Mouse (Mus musculus): ENCODE measurements around the gene Mrln. TPM values are rescaled to one million over a fixed set of nuclear protein-coding genes. Genes with fewer than 3 reads are reported as not detected.

The Mrln gene
- 0.38 and 0.93 TPM in 2 replicates for polyA plus RNA-seq (2015; fragmentation: Nextera tagmentation; extraction: Ambion mirVana)

DNA sequence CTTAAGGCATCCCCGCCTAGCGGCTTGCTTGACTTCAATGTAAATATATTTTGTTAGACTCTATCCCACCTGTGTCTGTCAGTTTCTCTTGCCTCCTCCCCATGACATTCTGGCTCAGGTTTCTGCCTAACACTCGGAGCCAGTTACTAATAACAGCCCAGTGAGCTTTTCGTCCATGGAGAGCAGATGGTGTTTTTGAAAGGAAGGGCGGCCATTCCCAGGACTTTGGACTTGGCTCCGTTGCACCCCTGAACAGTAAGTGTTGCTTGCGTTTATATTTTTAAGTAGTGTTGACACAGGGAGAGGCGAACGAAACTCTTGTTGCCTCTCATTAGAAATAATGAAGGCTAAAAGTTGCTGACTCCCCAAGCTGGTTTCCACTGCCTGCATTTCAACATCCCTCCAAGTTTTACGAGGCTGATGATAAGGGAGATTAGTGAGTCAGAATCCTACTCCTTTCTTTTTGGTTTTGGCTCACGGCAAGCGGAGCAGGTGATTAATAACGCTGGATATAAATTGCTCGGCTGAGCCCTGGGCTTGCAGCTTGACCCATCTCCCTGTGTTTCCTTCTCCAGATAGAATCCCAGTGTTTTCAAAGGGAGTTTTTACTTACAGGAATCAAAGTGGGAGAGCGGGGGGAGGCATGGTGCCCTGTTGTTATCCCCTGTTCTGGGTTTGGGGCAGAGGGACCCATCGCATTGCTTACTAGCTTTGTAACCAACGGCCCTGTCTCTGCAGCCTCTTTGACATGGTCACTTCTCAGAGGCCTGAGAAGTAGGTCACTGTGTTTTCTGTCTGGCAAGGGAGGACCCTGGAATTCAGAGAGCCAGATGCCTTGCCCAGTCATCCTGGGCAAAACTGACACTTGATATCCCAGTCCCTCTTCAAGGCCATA is at the start of gene Mrln:
Gene Mrln, plus strand, starts transcription at position 160 of the 895 bp plus-strand sequence.
- Histone ChIP-seq H3K9me3 (replicated peaks) (no peaks in the 10 kb centered on the region), H3K27ac (no peak within 1 kb of the TSS), H3K4me3 (replicated peaks) (no peak within 1 kb of the TSS), H3K4me2 (no peak within 1 kb of the TSS), H3K9ac (no peak within 1 kb of the TSS), H3K4me1 (replicated peaks) (no peaks in the 10 kb centered on the region), H3K27me3 (no peaks in the 10 kb centered on the region), H3K36me3 (no peaks in the 10 kb centered on the region)
- ATAC-seq (ENCODE audit: low read depth) (no peak), DNase-seq (no peak)
- WGBS (ENCODE audit: insufficient replicate concordance) = 66% methylated on average over 17 of the region's 17 CpGs

DNA sequence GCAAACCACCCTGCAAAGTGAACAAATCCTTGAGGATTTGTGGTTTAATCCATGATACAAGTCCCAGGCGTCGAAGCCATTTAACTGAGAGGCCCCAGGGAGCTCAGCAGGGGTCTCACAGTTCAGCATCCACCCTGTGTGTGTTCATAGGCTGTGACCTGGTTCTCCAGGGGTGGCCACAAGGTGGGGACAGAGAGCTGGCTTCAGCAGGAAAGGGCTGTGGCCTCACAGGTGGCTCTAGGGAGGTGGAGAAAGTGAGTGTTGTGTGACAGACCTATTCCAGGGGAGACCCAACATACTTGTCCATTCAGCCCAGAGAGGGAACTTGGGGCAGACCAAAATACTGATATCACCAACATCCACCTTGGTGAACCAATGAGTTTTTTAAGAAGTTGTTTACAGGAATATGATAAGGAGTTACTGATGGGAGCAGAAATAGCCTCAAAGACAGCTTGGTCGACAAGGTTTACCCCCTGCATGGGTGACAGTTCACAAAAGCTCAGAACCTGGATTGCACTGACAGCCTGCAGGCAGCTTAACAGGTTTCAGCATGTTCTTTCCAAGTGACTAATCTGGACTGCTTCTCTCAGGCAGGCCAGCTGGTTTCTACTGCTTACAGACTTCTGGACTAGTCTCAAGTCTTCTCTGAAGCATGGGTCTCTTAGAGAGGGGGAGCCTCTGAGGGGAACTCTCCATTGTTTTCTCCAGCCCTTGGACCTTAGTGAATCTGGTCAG is 47.9 kb upstream of the Mrln start:
- Histone ChIP-seq H3K27me3 (no peaks in the 10 kb centered on the region), H3K4me2 (no peak overlapping the region), H3K9me3 (replicated peaks) (no peaks in the 10 kb centered on the region), H3K36me3 (peaks cover 76% of the 10 kb centered on the region), H3K27ac (no peak overlapping the region), H3K4me3 (replicated peaks) (no peak overlapping the region), H3K4me1 (replicated peaks) (no peaks in the 10 kb centered on the region), H3K9ac (no peak overlapping the region)
- 64% methylated on average over 3 of the region's 3 CpGs for WGBS (ENCODE audit: insufficient replicate concordance)
- ATAC-seq (ENCODE audit: low read depth) = peak; percentile 23
- DNase-seq = peak; percentile 13

DNA sequence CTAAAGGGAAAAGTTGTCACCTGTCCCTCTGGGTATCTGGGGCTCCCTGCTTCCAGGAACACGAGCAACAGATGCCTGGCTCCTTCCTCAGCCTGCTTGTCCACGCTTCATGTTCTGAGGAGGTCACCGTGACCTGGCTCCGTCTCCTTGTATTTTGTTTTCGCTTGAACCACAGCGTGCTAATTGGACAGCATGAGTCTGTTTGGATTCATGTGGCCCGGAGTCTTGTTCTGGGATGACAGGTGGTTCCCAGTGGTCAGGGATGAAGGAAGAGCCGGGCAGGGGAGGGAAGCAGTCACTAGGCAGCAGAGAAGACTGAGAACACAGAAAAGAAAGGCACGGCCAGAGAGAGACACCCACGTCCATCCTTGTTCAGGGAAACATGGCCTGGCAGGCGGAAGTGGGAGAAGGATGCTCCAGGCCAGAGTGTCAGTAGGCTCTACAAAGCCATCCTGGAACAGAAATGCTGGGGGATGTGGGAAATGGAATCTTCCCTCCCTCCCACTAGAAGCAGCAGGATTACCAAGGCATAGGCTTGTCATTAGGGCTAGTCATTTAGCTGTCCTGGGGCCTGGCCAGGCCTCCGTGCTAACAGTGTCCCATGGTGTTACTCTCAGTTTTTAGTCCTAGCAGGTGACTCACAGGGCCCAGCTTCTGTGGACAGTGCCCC is 44.7 kb upstream of the Mrln start:
- ATAC-seq (ENCODE audit: low read depth) (no peak), DNase-seq (no peak)
- H3K4me1 ChIP-seq (replicated peaks) = no peaks in the 10 kb centered on the region
- H3K4me2 ChIP-seq = no peak overlapping the region
- no peak overlapping the region for H3K27ac ChIP-seq
- 84% methylated on average over 12 of the region's 12 CpGs for WGBS (ENCODE audit: insufficient replicate concordance)
- no peak overlapping the region for H3K9ac ChIP-seq
- no peaks in the 10 kb centered on the region for H3K9me3 ChIP-seq (replicated peaks)
- no peak overlapping the region for H3K4me3 ChIP-seq (replicated peaks)
- H3K36me3 ChIP-seq = peaks cover 63% of the 10 kb centered on the region
- H3K27me3 ChIP-seq = no peaks in the 10 kb centered on the region

GRCm38 (mm10) chr10:70160811-70161210 is 43.7 kb upstream of the Mrln start:
- no peak for DNase-seq
- no peak for ATAC-seq (ENCODE audit: low read depth)
- no peaks in the 10 kb centered on the region for H3K27me3 ChIP-seq
- H3K27ac ChIP-seq = no peak overlapping the region
- peaks cover 58% of the 10 kb centered on the region for H3K36me3 ChIP-seq
- no peak overlapping the region for H3K4me3 ChIP-seq (replicated peaks)
- 89% methylated on average over 12 of the region's 12 CpGs for WGBS (ENCODE audit: insufficient replicate concordance)
- no peaks in the 10 kb centered on the region for H3K4me1 ChIP-seq (replicated peaks)
- H3K9ac ChIP-seq = no peak overlapping the region
- no peaks in the 10 kb centered on the region for H3K9me3 ChIP-seq (replicated peaks)
- no peak overlapping the region for H3K4me2 ChIP-seq

- Histone ChIP-seq H3K27me3 (no peaks in the 10 kb centered on the region), H3K4me2 (no peak overlapping the region), H3K27ac (no peak overlapping the region), H3K4me3 (replicated peaks) (no peak overlapping the region), H3K36me3 (peaks cover 56% of the 10 kb centered on the region), H3K9ac (no peak overlapping the region), H3K4me1 (replicated peaks) (no peaks in the 10 kb centered on the region), H3K9me3 (replicated peaks) (no peaks in the 10 kb centered on the region)
- DNase-seq = no peak
- no peak for ATAC-seq (ENCODE audit: low read depth)
- WGBS (ENCODE audit: insufficient replicate concordance) = 87% methylated on average over 14 of the region's 14 CpGs
These were observed 43.0 kb upstream of the Mrln start for GRCm38 (mm10) chr10:70161504-70161903.

- Histone ChIP-seq H3K4me3 (replicated peaks) (no peak overlapping the region), H3K36me3 (peaks cover 55% of the 10 kb centered on the region), H3K9ac (no peak overlapping the region), H3K27ac (no peak overlapping the region), H3K4me2 (no peak overlapping the region), H3K27me3 (no peaks in the 10 kb centered on the region), H3K4me1 (replicated peaks) (no peaks in the 10 kb centered on the region), H3K9me3 (replicated peaks) (no peaks in the 10 kb centered on the region)
- no peak for ATAC-seq (ENCODE audit: low read depth)
- WGBS (ENCODE audit: insufficient replicate concordance) = 74% methylated on average over 5 of the region's 5 CpGs
- no peak for DNase-seq
These were observed 40.8 kb upstream of the Mrln start for GRCm38 (mm10) chr10:70163681-70164080.

DNA sequence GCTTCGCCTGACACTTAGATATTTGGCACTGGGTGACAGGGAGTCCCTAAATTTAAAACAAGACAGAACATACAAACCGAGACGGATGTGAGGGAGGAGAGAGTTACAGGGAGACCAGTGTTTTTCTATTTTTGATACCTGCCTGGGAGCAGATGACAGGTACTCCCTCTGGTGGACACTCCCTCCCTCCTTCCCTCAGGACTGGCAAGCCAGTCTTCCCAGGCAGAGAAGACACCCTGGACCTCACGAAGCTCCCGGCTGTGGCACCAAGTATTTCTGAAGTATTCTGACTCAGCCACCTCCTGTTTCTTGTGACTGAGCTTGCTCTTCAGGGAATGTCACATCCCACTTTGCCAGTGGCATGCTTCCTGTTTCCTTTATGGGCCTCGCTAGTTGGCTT is 38.6 kb upstream of the Mrln start:
- Histone ChIP-seq H3K4me2 (no peak overlapping the region), H3K36me3 (peaks cover 62% of the 10 kb centered on the region), H3K27ac (no peak overlapping the region), H3K9me3 (replicated peaks) (no peaks in the 10 kb centered on the region), H3K9ac (no peak overlapping the region), H3K4me3 (replicated peaks) (no peak overlapping the region), H3K27me3 (no peaks in the 10 kb centered on the region), H3K4me1 (replicated peaks) (no peaks in the 10 kb centered on the region)
- ATAC-seq (ENCODE audit: low read depth) = no peak
- DNase-seq = no peak
- 77% methylated on average over 6 of the region's 6 CpGs for WGBS (ENCODE audit: insufficient replicate concordance)

DNA sequence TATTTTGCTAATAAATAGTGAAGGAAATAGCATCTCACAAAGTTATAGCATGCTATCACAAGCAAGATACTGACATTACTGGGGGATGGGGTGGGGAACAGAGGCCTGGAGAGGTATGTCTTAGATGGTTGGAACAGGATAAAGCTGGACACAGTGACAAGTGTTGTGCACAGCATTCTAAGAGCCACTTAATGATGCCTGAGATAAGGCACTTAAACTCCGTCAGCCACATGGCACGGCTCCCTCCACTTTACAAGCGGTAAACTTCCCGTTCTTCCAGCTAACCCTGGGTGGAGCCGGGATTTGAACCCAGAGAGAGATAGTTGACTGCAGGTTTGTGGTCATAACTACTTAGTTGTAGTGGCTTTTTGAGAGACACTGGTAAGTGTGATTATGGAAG is 38.0 kb upstream of the Mrln start:
- Histone ChIP-seq H3K36me3 (peaks cover 68% of the 10 kb centered on the region), H3K27me3 (no peaks in the 10 kb centered on the region), H3K27ac (no peak overlapping the region), H3K4me1 (replicated peaks) (no peaks in the 10 kb centered on the region), H3K4me2 (no peak overlapping the region), H3K9me3 (replicated peaks) (no peaks in the 10 kb centered on the region), H3K9ac (no peak overlapping the region), H3K4me3 (replicated peaks) (no peak overlapping the region)
- DNase-seq = no peak
- WGBS (ENCODE audit: insufficient replicate concordance) = 88% methylated on average over 5 of the region's 5 CpGs
- no peak for ATAC-seq (ENCODE audit: low read depth)

DNA sequence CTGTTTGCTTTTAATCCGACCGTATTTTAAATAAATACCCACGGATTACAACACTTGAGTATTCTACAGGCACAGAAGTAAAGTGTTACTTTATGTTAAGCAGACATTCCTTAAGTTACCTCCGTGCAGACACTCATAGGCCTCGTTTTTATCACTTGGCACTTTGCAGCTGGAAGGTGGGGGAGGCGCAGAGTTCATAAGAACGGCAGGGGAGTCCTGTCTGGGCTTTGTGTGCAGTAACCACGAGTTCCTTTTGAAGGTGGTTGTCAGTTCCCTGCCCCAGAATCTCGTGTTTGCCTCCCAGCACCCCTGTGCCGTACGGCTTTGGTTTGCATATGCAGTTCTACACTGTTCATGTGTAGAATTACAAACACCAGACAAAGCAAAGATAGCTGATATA is 36.8 kb upstream of the Mrln start:
- no peak for DNase-seq
- peaks cover 65% of the 10 kb centered on the region for H3K36me3 ChIP-seq
- 59% methylated on average over 11 of the region's 11 CpGs for WGBS (ENCODE audit: insufficient replicate concordance)

DNA sequence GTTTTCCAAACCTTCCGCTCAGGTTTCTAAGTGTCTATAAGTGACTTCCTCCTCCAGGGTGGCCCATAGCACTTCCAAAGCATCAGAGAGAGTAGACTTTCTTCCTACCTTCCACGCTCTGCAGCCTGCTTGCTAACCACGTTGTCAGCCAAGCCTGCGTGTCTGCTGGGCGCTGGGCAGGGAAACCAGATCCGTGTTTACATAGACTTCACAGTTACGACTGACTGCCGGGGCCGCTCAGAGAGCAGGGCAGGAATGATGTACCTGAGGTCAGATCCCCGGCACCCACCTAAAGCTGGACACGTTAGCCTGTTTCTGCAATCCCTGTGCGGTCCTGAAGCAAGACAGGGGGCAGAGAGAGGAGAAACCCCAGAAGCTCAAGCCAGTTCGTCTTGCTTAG is 36.1 kb upstream of the Mrln start:
- Histone ChIP-seq H3K27me3 (no peaks in the 10 kb centered on the region), H3K36me3 (peaks cover 65% of the 10 kb centered on the region), H3K9ac (no peak overlapping the region), H3K9me3 (replicated peaks) (no peaks in the 10 kb centered on the region), H3K4me2 (no peak overlapping the region), H3K4me3 (replicated peaks) (no peak overlapping the region), H3K27ac (no peak overlapping the region), H3K4me1 (replicated peaks) (no peaks in the 10 kb centered on the region)
- DNase-seq (no peak), ATAC-seq (ENCODE audit: low read depth) (peak; percentile 56)
- WGBS (ENCODE audit: insufficient replicate concordance) = 74% methylated on average over 13 of the region's 13 CpGs

More for the DNA sequence above, 36.8 kb upstream of the Mrln start:
- H3K9ac ChIP-seq = no peak overlapping the region
- H3K9me3 ChIP-seq (replicated peaks) = no peaks in the 10 kb centered on the region
- H3K27me3 ChIP-seq = no peaks in the 10 kb centered on the region
- no peaks in the 10 kb centered on the region for H3K4me1 ChIP-seq (replicated peaks)
- H3K4me2 ChIP-seq = no peak overlapping the region
- ATAC-seq (ENCODE audit: low read depth) = no peak
- H3K4me3 ChIP-seq (replicated peaks) = no peak overlapping the region
- H3K27ac ChIP-seq = no peak overlapping the region

DNA sequence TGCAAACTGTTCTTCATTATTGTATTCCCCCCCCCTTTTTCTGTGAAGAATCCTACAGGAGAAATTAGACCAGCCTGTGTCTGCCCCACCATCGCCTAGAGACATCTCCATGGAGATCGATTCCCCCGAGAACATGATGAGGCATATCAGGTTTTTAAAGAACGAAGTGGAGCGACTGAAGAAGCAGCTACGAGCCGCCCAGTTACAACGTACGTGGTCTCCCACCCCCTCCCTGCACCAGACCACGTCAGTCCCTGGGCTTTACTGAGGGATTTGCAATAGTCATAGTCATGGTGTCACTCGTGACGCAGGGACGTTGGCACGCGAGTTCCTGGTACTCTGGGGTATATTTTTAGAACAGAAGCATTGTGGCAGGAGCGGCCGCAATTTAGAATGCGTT is 35.4 kb upstream of the Mrln start:
- Histone ChIP-seq H3K4me1 (replicated peaks) (no peaks in the 10 kb centered on the region), H3K9me3 (replicated peaks) (no peaks in the 10 kb centered on the region), H3K4me3 (replicated peaks) (no peak overlapping the region), H3K27me3 (no peaks in the 10 kb centered on the region), H3K27ac (no peak overlapping the region), H3K36me3 (peaks cover 60% of the 10 kb centered on the region), H3K9ac (no peak overlapping the region), H3K4me2 (no peak overlapping the region)
- WGBS (ENCODE audit: insufficient replicate concordance) = 82% methylated on average over 18 of the region's 18 CpGs
- DNase-seq = no peak
- ATAC-seq (ENCODE audit: low read depth) = no peak
